Mouse (Mus musculus): ENCODE results near the gene Hap1.

DNA sequence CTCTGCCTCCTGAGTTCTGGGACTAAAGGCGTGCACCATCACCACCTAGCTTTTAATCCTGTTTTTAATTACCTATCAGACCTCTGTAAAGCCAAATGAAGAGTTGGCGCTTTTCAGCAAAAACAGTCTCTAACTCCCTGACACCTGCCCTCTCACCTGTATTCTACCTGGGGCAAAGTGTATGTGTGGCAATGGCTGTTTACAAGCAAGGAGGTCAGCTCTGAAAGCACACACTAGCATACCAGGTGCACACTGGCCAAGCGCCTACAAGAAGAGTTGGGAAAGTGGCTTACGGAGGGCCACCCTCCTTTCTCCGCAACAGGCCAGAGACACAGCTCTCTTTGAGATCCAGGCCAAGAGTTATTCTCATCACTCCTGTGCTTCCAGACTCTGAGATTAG is 40.5 kb downstream of the Hap1 start:
- TF ChIP-seq CTCF (IDR thresholded peaks at IDR 0.05; ENCODE audit: extremely low read depth, insufficient read depth, low read length) (no peak), POLR2A (IDR thresholded peaks at IDR 0.05; ENCODE audit: extremely low read depth, insufficient read depth, low read length) (no peak)

All from cortical plate, adult 2 months (tissue).